Mouse (Mus musculus) heart, embryonic 16.5 days (tissue): Measurements from ENCODE around the gene Krtap5-3. TPM values are rescaled to one million over a fixed set of nuclear protein-coding genes. Genes with fewer than 3 reads are reported as not detected.

Source experiments
- ATAC-seq: fragments of 200-750 bp; cut with Nextera tagmentation; replicated peaks from 2 replicates; pipeline ENCODE4 v1.8.0; 2017; ENCODE audit warnings: moderate number of reproducible peaks; ENCODE audit not compliant: insufficient read depth, low FRiP score; ENCODE audit errors: extremely low read depth
- H3K27ac ChIP-seq: fragments of 300-500 bp; sonication (generic); 2 replicates; pipeline ENCODE4 v1.5.1; 2014; ENCODE audit warnings: mild to moderate bottlenecking, low read length, control low read depth, moderate library complexity
- H3K27me3 ChIP-seq: fragments of 300-500 bp; sonication (generic); 2 replicates; pipeline ENCODE4 v1.6.1; 2014; ENCODE audit warnings: low read length, mixed read lengths; ENCODE audit not compliant: control insufficient read depth, insufficient read depth
- H3K36me3 ChIP-seq: fragments of 300-500 bp; sonication (generic); 2 replicates; pipeline ENCODE4 v1.6.1; 2014; ENCODE audit not compliant: control insufficient read depth, insufficient read depth
- H3K4me1 ChIP-seq: fragments of 300-500 bp; sonication (generic); 2 replicates; pipeline ENCODE4 v1.6.1; 2014; ENCODE audit warnings: low read length, mixed read lengths; ENCODE audit not compliant: control insufficient read depth, insufficient read depth
- H3K4me2 ChIP-seq: fragments of 300-500 bp; sonication (generic); 2 replicates; pipeline ENCODE4 v1.6.1; 2014; ENCODE audit warnings: low read depth, mild to moderate bottlenecking, control low read depth, low read length
- H3K4me3 ChIP-seq: fragments of 300-500 bp; sonication (generic); 2 replicates; pipeline ENCODE4 v1.5.1; 2014; ENCODE audit warnings: mild to moderate bottlenecking, control low read depth, low read length
- H3K9ac ChIP-seq: fragments of 300-500 bp; sonication (generic); 2 replicates; pipeline ENCODE4 v1.6.1; 2014; ENCODE audit warnings: low read length, control low read depth
- H3K9me3 ChIP-seq: fragments of 300-500 bp; sonication (generic); replicated peaks from 2 replicates; pipeline ENCODE4 v1.6.1; 2016; ENCODE audit warnings: low read length; ENCODE audit not compliant: control insufficient read depth
- WGBS: fragments of 180-500 bp; shearing (Covaris S2); extraction: QIAGEN DNeasy Blood & Tissue Kit; methylation state at CpG from one replicate; pipeline ENCODE4 v1.1.7; 2014; 5-methylcytosine and 5-hydroxymethylcytosine counted together
- polyA plus RNA-seq: library from polyadenylated mRNA; unstranded; fragments of >200 nt; fragmentation: Nextera tagmentation; extraction: Ambion mirVana; gene quantifications from 2 replicates; pipeline ENCODE4 v1.2.1, GENCODE M21; 2015

The Krtap5-3 gene
- polyA plus RNA-seq, 1 experiment from 2014 or later: not detected

DNA sequence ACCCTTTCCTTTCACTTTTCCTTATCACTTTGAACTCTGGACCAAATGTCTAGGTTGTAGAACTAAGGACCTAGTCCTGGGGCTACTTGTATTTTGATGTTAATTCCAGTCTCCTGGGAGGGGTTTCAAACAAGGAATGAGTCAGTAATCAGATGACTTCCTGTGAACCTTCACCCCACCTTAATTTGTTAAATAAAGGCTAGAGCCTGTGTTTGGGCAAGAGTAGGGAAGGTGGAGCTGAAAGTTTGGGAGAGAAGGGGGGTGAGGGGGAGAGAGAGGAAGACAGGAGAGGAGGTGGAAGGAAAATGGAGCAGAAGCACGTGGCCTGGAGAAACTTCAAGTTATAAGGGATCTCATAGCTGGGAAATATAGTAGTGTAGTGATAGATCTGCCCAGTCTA, 30.4 kb downstream of the Krtap5-3 start:
- Histone ChIP-seq H3K27ac (no peak overlapping the region), H3K4me1 (no peaks in the 10 kb centered on the region), H3K9me3 (peaks cover 6% of the 10 kb centered on the region), H3K36me3 (no peaks in the 10 kb centered on the region), H3K4me3 (no peak overlapping the region), H3K27me3 (no peaks in the 10 kb centered on the region), H3K9ac (no peak overlapping the region), H3K4me2 (no peak overlapping the region)
- WGBS: 11% methylated on average over 1 of the region's 1 CpGs
- no peak for ATAC-seq

DNA sequence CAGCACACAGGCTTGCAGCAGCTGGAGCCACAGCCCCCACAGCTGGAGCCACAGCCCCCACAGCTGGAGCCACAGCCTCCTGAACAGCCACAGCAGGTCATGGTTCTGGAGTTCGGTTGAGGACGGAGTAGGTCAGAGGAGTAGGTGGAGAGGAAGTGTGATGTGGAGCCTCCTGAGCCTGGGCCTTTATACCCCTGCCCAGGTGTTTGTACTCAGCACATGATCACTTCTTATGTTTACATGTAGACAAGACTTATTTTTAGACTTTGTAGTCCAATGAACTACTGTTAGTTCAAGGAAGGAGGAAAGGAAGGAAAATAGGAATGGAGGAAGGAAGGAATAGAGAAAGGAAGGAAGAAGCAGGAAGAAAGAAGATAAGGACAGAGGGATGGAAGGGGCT, 39.8 kb downstream of the Krtap5-3 start, which contains the start of gene Gm40460:
Gene Gm40460 (minus strand): TSS at position 101 of the 400 bp plus-strand sequence.
- Histone ChIP-seq H3K4me1 (no peaks in the 10 kb centered on the region), H3K9me3 (peaks cover 2% of the 10 kb centered on the region; the same call in 1 of the 2 replicates), H3K27me3 (0 out of 2 replicates have a peak, but pooled peaks cover 2% of the 10 kb centered on the region), H3K27ac (no peak within 1 kb of the TSS), H3K4me2 (no peak within 1 kb of the TSS), H3K4me3 (no peak within 1 kb of the TSS), H3K9ac (no peak within 1 kb of the TSS), H3K36me3 (no peaks in the 10 kb centered on the region)
- 28% methylated on average over 2 of the region's 2 CpGs for WGBS
- ATAC-seq: no peak

DNA sequence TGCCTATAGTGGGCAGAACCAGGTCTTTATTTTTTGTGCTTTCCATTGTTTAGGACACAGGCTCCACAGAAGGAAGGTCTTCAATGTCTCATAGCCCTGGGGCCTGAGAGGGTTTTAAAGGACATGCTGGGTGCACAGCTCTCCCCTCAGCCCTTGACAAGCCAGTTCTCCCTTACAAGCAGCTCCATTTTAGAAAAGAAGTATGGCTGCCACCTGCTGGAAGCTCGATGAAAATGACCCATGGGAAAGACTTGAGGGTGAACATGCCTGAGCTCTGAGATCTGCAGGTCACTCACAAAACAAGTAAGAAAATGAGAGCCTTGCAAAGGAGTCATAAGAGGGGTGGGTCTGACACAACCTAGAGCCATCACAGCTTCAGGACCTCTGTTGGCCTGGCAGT, 48.7 kb downstream of the Krtap5-3 start:
- Histone ChIP-seq H3K9me3 (no peaks in the 10 kb centered on the region), H3K36me3 (no peaks in the 10 kb centered on the region)
- WGBS: 2% methylated on average over 1 of the region's 1 CpGs

More for the DNA sequence above, 48.7 kb downstream of the Krtap5-3 start:
- no peaks in the 10 kb centered on the region for H3K4me1 ChIP-seq
- no peak overlapping the region for H3K4me2 ChIP-seq
- 0 out of 2 replicates have a peak, but pooled peaks cover 2% of the 10 kb centered on the region for H3K27me3 ChIP-seq
- no peak for ATAC-seq
- no peak overlapping the region for H3K9ac ChIP-seq
- no peak overlapping the region for H3K4me3 ChIP-seq
- no peak overlapping the region for H3K27ac ChIP-seq

Other genes with a start within 250 kb of the Krtap5-3 start
- 54.3 and 56.3 TPM in 2 replicates for gene Mob2, start 140.3 kb upstream of the Krtap5-3 start, polyA plus RNA-seq
- 9.3 and 11.1 TPM in 2 replicates for gene Dusp8, start 105.5 kb upstream of the Krtap5-3 start, polyA plus RNA-seq
- not detected in 2 replicates for gene Gm45618, start 80.6 kb upstream of the Krtap5-3 start, polyA plus RNA-seq
- gene Gm39115, start 65.3 kb upstream of the Krtap5-3 start, polyA plus RNA-seq: not detected in 2 replicates
- gene Gm45337, start 56.8 kb upstream of the Krtap5-3 start, polyA plus RNA-seq: not detected in 2 replicates
- gene Gm29735, start 44.3 kb upstream of the Krtap5-3 start, polyA plus RNA-seq: not detected in 2 replicates
- gene Gm4553, start 35.6 kb upstream of the Krtap5-3 start, polyA plus RNA-seq: not detected in 2 replicates
- gene Krtap5-2, start 25.4 kb upstream of the Krtap5-3 start, polyA plus RNA-seq: not detected in 2 replicates
- not detected in 2 replicates for gene Gm10153, start 11.0 kb upstream of the Krtap5-3 start, polyA plus RNA-seq
- not detected in 2 replicates for gene Gm7579, start 10.5 kb downstream of the Krtap5-3 start, polyA plus RNA-seq
- gene Krtap5-5, start 28.6 kb downstream of the Krtap5-3 start, polyA plus RNA-seq: not detected in 2 replicates
- gene Gm40460, start 39.7 kb downstream of the Krtap5-3 start, polyA plus RNA-seq: not detected in 2 replicates
- not detected in 2 replicates for gene Gm2431, start 57.0 kb downstream of the Krtap5-3 start, polyA plus RNA-seq
- not detected in 2 replicates for gene Gm4559, start 73.0 kb downstream of the Krtap5-3 start, polyA plus RNA-seq
- gene Krtap5-1, start 95.8 kb downstream of the Krtap5-3 start, polyA plus RNA-seq: not detected in 2 replicates
- 0.18 TPM in 1 of 2 replicates, not detected in the other for gene Krtap5-4, start 102.2 kb downstream of the Krtap5-3 start, polyA plus RNA-seq
- gene Ifitm10, start 172.4 kb downstream of the Krtap5-3 start, polyA plus RNA-seq: 4.8 and 4.9 TPM in 2 replicates
- not detected in 2 replicates for gene Gm49369, start 181.3 kb downstream of the Krtap5-3 start, polyA plus RNA-seq
- gene Ctsd, start 186.7 kb downstream of the Krtap5-3 start, polyA plus RNA-seq: 470 and 482 TPM in 2 replicates
- 0.17 and 0.32 TPM in 2 replicates for gene Syt8, start 233.5 kb downstream of the Krtap5-3 start, polyA plus RNA-seq
- 14.1 and 27.0 TPM in 2 replicates for gene Tnni2, start 240.4 kb downstream of the Krtap5-3 start, polyA plus RNA-seq